Mouse (Mus musculus) thymus, adult 18-20 months (tissue): Measurements from ENCODE around the gene Slc44a2.

Source experiments
- DNase-seq, 2 experiments: peaks; one replicate each; pipeline ENCODE4 v3.0.0; 2022; ENCODE audit warnings: mixed read lengths in 2 of 2

Gene Slc44a2

GRCm38 (mm10) chr9:21383966-21384365, 63.5 kb downstream of the Slc44a2 start:
- DNase-seq, result no peak

- no peak for DNase-seq
Observed at GRCm38 (mm10) chr9:21392646-21393175, 72.2 kb downstream of the Slc44a2 start.

GRCm38 (mm10) chr9:21395692-21396091, 75.2 kb downstream of the Slc44a2 start:
- DNase-seq, result no peak

GRCm38 (mm10) chr9:21397170-21397569, 76.7 kb downstream of the Slc44a2 start:
- no peak for DNase-seq

DNA sequence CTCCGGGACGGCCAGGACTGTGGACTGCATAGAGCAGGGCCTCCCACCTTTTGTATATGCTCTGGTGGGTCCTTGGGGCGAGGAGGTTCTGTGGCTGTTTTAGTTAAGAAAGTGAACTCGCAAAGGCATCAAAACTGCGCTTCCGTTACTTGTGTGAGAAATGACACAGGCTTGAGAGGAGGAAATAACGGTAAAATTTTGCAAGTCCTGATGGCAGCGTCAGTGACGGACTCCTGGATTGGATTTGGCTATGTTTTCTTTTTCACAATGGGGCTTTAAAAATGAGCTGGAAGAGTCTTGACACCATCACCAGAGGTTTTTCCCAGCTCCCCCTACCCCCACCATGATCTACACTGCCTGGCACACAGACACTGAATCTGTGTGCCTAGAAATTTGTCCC, 80.5 kb downstream of the Slc44a2 start:
- DNase-seq, result no peak

GRCm38 (mm10) chr9:21402764-21403253, 82.3 kb downstream of the Slc44a2 start:
- DNase-seq, result no peak

DNA sequence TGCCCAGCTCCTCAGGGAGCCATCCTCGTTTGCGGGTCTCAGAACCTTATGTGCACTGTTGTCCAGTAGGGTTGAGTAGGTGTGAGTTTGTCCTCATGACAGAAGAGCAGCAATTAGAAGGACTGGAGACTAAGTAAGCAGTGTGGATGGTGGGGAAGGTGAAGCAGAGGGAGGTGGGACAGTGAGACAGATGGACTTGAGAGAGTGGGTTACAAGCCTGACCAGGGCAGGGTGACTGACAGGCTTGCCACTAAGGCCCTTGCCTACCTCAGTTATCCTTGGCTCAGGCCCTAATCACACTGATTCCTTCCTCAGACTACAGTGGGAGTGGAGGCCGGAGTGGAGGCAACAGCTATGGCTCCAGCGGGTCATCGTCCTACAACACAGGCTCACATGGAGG, 83.2 kb downstream of the Slc44a2 start:
- no peak for DNase-seq
